Mouse (Mus musculus): ENCODE data around the gene Gm973.

Gene Gm973

DNA sequence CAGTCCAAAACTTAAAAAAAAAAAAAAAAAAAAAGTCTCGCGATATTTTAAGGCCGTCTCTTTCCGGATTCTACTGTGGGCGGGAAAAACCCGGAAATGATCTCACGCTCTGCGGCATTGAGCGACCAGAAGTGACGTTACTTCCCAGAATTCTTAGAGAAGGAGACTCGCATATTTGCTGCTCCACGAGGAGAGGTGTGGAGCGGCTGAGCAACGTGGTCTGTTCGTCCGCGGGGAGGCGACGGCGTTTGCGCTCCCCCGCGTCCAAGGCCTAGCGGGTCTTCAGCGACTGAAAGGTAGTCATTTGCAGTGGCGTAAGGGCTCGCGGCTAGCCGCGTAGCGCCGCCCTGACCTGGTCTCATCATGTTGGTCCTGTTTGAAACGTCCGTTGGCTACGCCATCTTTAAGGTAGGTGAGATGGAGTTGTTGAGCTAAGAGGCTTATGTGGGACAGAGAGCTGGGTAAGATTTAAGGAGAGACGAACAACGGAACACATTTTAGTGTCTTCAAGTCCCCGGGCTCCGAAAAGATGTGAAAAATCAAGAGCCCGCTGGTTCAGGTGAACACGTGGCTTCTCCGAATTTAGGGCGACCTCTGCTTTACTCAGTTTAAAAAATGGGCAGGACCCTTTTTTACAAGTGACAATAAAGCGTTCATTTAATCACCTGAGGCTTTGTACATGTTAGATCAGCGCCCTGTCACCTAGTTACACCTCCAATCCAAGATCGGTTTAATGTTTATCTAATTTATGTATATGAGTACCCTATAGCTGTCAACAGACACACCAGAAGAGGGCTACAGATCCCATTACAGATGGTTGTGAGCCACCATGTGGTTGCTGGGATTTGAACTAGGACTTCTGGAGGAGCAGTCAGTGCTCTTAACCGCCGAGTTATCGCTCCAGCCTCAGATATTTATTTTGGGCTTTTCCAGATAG is 169.0 kb downstream of the Gm973 start, which contains the start of gene Nop58:
Nop58 (plus strand) TSS at position 153 of the 937 bp plus-strand sequence.
- no peaks in the 10 kb centered on the region for H3K27me3 ChIP-seq (ENCODE audit: control insufficient read depth, insufficient read depth, low read length, poor library complexity, severe bottlenecking)
- peak; percentile 97 for DNase-seq (ENCODE audit: low read depth, low spot score)
- H3K36me3 ChIP-seq (ENCODE audit: control insufficient read depth, insufficient read depth, low read length, poor library complexity, severe bottlenecking): no peaks in the 10 kb centered on the region
